Mouse (Mus musculus) Patski (cell line): Measurements from ENCODE around the gene Dusp9. TPM values are rescaled to one million over a fixed set of nuclear protein-coding genes. Genes with fewer than 3 reads are reported as not detected.

Experiments used
- ATAC-seq: fragments of 100-300 bp; one replicate; pipeline ENCODE4 v1.8.0; 2021
- CTCF ChIA-PET: fragments of 350-600 bp; sonication (Branson Sonifier 250); formaldehyde crosslinking; loops from one replicate; lab custom pipeline; 2022; ENCODE audit warnings: inconsistent platforms; lab: Charles Lee
- POLR2A ChIA-PET: fragments of 350-600 bp; sonication (Branson Sonifier 250); formaldehyde crosslinking; loops from one replicate; lab custom pipeline; 2022; ENCODE audit warnings: antibody characterized with exemption, inconsistent platforms; lab: Charles Lee
- DNase-seq: peaks from one replicate; pipeline ENCODE4 v3.0.0-alpha.2; 2011; ENCODE audit warnings: low read depth, low spot score
- H3K27me3 ChIP-seq: fragments of 371-371 bp; one replicate; pipeline ENCODE4 v1.5.1; 2021
- CTCF ChIP-seq: fragments of 100-300 bp; IDR thresholded peaks from one replicate; pipeline ENCODE4 v1.5.1; 2021
- in situ Hi-C: fragments of 300-500 bp; cut with MboI; formaldehyde crosslinking; loops from 3 replicates; pipeline ENCODE4 v1.11.1; 2018; ENCODE audit warnings: low pct_unique_long_range_greater_than_20kb, mixed read lengths
- polyA plus RNA-seq: library from polyadenylated mRNA; unstranded; gene quantifications from one replicate; pipeline ENCODE4 v1.2.3, GENCODE M21; 2021

Dusp9 gene
- polyA plus RNA-seq, 1 experiment from 2014 or later: 0.08 TPM

DNA sequence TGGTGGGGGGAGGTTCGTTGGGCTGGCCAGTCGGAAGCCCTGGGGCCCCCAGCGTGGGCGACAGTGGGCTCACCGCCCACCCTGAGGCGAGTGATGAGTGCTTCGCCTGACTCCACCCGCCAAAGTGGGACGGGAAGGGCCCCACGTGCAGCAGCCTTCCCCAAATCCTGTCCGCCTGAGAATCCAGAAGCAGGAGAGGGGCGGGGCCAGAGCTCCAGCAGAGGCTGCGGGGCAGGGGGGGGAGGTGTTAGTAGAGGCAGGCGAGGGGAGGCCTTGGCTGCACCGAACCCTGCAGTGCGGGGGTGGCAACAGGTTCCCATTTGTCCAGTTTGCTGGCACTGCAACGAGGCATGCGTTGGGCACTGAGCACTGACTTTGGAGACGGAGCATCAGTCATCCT lies 1.8 kb upstream of the Dusp9 start:
- DNase-seq (no peak), ATAC-seq (no peak)
- POLR2A ChIA-PET: no interaction called here
- in situ Hi-C loops: no loop called here
- CTCF ChIA-PET: no interaction called here
- H3K27me3 ChIP-seq: peaks cover 29% of the 10 kb centered on the region
- TF ChIP-seq CTCF: no peak

DNA sequence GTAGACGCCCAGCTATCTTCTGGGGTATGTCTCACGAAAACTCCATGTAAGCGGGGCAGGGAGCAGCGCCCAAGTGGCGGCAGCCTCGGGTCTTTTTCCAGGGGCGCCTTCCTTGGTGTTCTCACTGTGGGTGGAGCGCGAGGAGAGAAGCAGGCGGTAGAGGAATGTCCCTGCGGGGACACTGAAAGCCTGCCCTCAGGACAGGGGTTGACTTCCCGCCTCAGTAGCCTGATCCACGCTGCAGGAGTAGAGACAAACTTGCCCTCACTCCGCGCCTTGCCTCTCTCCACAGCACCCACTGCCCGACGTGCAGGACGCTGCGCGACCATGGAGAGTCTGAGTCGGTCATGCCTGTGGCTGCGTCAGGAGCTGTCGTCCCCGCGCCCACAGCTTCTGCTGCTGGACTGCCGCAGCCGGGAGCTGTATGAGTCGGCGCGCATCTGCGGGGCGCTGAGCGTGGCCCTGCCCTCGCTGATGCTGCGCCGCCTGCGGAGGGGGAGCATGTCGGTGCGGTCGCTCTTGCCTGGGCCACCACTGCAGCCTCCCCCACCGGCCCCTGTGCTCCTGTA lies 766 bp downstream of the Dusp9 start:
- in situ Hi-C loops: no loop called here
- ATAC-seq (no peak), DNase-seq (no peak)
- TF ChIP-seq CTCF: no peak
- H3K27me3 ChIP-seq: peaks cover 25% of the 10 kb centered on the region
- CTCF ChIA-PET: no interaction called here
- POLR2A ChIA-PET: no interaction called here

DNA sequence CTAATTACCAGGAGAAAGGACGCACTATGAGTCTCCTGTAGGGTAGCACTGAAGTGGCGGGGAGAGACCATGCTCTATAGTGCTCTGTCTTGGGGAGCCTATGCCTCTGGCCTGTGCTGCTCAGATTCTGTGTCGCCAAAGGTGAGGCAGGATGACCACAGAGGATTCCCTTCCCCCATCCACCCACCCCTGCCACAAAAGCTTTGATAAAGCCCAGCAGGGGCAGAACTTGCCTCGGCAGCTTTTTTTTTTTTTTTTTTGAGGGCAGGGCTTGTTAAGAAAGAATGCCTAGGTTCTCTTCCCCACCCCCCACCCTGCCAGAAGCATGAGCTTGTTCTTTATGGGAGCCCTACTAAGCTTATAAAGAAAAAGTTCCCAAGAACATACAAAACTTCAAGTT lies 5.9 kb downstream of the Dusp9 start:
- no peak for TF ChIP-seq CTCF
- no peaks in the 10 kb centered on the region for H3K27me3 ChIP-seq
- no peak for ATAC-seq
- CTCF ChIA-PET: no interaction called here
- no peak for DNase-seq
- POLR2A ChIA-PET: no interaction called here
- in situ Hi-C loops: no loop called here

DNA sequence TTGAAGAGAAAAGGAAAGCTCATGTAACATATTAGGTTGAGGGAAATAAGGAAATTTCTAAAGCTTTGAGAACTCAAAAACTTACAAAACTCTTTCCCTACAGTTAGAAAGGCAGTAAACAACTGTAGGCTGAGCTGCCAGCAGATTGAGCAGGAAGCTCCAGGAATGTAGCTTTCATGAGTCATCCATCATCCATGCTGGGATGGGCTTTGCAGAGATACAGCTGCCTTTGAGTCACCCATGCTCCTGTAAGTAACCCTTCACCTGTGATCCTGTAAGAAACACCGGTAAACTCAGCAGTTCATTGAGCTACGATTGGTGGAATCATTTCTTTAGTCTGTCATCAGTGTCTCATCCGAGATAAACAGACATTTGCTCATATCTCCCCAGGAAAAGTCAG lies 11.7 kb downstream of the Dusp9 start:
- DNase-seq (no peak), ATAC-seq (no peak)
- no peaks in the 10 kb centered on the region for H3K27me3 ChIP-seq
- in situ Hi-C loops: loop anchor here (5.0 to 25.0 kb wide), 3 partner anchors 59 to 639 kb away; no protein-coding TSS in a partner anchor
- POLR2A ChIA-PET: interaction anchor here (0.5 kb wide), 1 partner anchor 175 kb away, joined by 4 read pairs; no protein-coding TSS in a partner anchor
- CTCF ChIA-PET: interaction anchor here (0.9 to 1.2 kb wide), 3 partner anchors 27 to 81 kb away, joined by 3 to 5 read pairs (median 5); no protein-coding TSS in a partner anchor
- TF ChIP-seq CTCF: no peak

DNA sequence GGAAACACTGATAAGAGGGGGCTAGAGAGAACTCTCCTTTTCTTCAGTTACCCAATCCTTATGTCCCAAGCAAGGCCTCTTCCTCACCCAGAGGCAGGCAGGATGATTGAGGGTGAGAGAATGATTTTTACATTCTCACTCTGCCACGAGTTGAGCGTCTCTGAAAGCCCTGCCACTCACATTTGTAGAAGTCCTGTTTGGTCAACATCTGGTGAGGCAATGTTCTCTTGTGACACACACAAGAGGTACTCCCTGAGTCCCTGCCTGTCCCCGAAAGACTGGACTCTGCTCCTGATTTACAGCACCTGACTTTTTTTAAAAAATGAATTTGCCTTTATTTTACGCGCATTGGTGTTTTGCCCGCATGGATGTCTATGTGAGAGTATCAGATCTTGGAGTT lies 14.2 kb downstream of the Dusp9 start:
- TF ChIP-seq CTCF: no peak
- CTCF ChIA-PET: interaction anchor here (1.2 to 1.5 kb wide), 2 partner anchors 61 to 68 kb away, joined by 4 to 7 read pairs; no protein-coding TSS in a partner anchor
- in situ Hi-C loops: loop anchor here (5.0 to 25.0 kb wide), 3 partner anchors 61 to 641 kb away; no protein-coding TSS in a partner anchor
- POLR2A ChIA-PET: no interaction called here
- no peaks in the 10 kb centered on the region for H3K27me3 ChIP-seq
- ATAC-seq (no peak), DNase-seq (no peak)

DNA sequence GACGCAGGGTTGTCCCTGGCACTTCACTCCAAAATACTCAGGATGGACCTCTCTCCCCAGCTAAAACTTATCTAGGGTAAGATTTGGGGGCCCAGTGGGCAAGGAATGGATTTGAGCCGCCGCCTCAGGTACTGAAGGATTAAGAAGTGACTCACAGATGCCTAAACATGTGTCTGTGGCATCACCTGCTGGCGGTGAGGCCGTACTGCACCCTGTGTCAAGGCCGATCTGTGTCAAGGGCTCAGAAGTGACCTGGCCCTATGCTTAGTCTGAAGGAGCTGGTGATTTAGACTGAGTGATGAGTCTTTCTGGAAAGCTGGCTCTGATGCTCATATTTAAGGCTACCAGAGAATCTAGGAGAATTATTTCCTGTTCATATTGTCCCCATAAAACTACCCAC lies 15.0 kb downstream of the Dusp9 start:
- POLR2A ChIA-PET: no interaction called here
- ATAC-seq (no peak), DNase-seq (no peak)
- CTCF ChIA-PET: interaction anchor here (0.6 to 1.5 kb wide), 3 partner anchors 61 to 73 kb away, joined by 3 to 7 read pairs (median 4); no protein-coding TSS in a partner anchor
- in situ Hi-C loops: loop anchor here (5.0 to 25.0 kb wide), 3 partner anchors 62 to 642 kb away; no protein-coding TSS in a partner anchor
- H3K27me3 ChIP-seq: no peaks in the 10 kb centered on the region
- TF ChIP-seq CTCF: no peak

DNA sequence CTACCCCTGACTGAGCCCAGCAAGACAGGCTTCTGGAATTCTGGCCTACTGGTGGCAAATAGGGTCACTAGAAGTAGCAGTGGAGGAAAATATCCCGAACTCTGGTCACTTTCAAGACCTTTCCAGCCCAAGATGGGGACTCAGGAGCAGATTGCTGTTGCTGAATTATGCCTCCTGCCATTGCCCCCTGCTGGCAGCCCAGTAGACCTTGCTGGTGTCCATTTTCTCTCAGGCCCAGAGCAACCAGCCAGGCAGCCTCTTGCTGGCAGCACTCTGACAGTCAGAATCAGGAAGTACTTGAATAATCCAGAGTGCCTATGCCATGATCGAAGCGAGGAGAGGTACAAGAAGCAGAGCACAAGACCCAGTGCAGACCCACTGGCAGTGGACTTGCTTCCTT lies 16.3 kb downstream of the Dusp9 start:
- DNase-seq (no peak), ATAC-seq (no peak)
- TF ChIP-seq CTCF: no peak
- in situ Hi-C loops: loop anchor here (10.0 to 25.0 kb wide), 2 partner anchors 111 to 643 kb away; no protein-coding TSS in a partner anchor
- POLR2A ChIA-PET: no interaction called here
- CTCF ChIA-PET: interaction anchor here (1.7 kb wide), 1 partner anchor 112 kb away, joined by 4 read pairs; no protein-coding TSS in a partner anchor
- no peaks in the 10 kb centered on the region for H3K27me3 ChIP-seq

DNA sequence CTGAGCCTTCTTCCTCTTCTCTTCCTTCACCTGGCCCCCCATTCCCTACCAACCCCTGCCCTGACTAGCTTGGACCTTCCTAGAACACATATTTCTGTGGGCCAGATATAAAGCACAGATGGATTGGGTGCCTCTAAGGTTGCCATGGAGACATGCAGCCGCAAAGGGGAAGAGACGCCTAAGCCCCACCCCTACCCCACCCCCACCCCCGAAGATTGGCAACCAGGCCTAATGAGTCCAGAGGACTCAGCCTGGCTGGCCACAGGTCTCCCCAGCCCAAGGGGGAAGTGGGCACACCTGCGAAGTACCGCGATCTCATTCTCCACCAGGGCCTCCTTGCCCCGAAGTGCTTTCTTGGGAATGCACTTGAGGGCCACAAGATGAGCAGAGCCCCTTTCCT lies 19.2 kb downstream of the Dusp9 start:
- ATAC-seq (no peak), DNase-seq (no peak)
- in situ Hi-C loops: loop anchor here (10.0 to 25.0 kb wide), 2 partner anchors 114 to 646 kb away; no protein-coding TSS in a partner anchor
- POLR2A ChIA-PET: no interaction called here
- CTCF ChIA-PET: no interaction called here
- peaks cover 3% of the 10 kb centered on the region for H3K27me3 ChIP-seq
- TF ChIP-seq CTCF: no peak

DNA sequence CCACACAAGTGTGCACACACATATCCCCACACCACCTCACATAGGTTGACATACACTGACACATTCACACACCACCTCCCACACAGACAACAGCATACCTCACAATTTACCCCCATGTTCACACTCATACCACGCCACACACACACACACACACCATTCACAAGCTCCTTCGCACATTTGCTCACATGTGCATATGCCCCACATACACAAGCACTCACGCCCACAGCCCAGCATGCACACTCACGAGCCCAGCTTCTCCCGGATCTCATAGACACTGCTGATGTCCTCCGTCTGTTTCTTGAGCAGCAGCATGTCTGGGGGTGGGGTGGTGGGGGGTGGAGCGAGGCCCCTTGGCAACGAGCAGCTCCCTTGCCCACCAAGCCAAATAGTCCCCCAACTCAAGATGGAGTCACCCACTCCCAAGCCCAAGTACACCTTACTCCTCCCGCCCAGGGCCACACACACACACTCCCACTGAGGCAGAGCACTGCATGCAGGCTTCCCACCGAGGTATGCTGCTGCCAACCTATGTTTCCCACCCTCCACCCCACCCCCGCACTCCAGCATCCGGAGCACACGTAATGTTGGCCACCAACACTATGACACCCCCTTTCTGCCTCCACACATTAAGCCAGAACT lies 19.8 kb downstream of the Dusp9 start:
- DNase-seq (no peak), ATAC-seq (no peak)
- CTCF ChIA-PET: no interaction called here
- in situ Hi-C loops: loop anchor here (10.0 to 25.0 kb wide), 2 partner anchors 114 to 647 kb away; no protein-coding TSS in a partner anchor
- TF ChIP-seq CTCF: no peak
- peaks cover 3% of the 10 kb centered on the region for H3K27me3 ChIP-seq
- POLR2A ChIA-PET: no interaction called here

DNA sequence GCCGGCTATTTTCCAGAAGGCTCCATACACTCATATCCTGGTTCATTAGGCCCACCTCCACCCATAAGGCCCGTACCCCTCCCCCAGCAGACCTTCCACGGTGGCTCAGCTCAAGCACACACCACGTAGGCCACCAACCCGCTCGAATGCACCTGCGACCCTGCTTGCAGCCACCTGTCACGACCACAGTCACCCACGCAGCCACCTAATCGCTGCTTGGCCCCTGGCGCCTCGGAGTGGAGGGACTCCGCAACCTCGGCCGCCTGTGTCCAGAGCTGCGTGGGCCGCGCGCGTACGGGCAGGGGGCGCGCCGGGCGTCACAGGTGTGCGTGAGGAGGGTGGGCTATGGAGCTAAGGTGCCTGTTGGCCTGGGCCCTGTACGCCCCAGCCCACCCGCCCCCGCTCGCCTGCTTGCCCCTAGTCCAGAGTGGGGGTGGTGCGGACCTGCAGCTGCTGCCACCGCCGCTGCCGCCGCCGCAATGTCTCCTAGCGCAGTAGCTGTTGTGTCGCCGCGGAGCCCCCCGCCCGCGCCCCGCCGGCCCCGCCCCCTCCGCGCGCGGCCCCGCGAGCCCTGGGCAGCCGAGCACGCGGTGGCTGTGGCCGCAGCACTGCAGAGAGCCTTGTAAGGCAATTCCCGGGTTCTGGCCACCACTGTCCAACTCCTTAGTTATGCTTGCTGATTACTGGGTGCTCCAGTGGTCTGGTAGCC lies 20.5 kb downstream of the Dusp9 start, which contains the start of gene Pnck:
Pnck (minus strand) TSS at position 543 of the 709 bp plus-strand sequence.
- no peak for DNase-seq
- TF ChIP-seq CTCF: no peak
- H3K27me3 ChIP-seq: peaks cover 8% of the 10 kb centered on the region
- ChIA-PET CTCF (no interaction called here), POLR2A (no interaction called here)
- in situ Hi-C loops: loop anchor here (10.0 to 25.0 kb wide), 2 partner anchors 115 to 647 kb away; no protein-coding TSS in a partner anchor
- ATAC-seq: no peak
